Mouse (Mus musculus) left cerebral cortex, adult 18-20 months (tissue): ENCODE measurements around the gene Ankrd13c. TPM values are rescaled to one million over a fixed set of nuclear protein-coding genes. Genes with fewer than 3 reads are reported as not detected.

ENCODE experiments used
- total RNA-seq, 2 experiments: library from RNA; stranded (reverse); gene quantifications; 2 replicates each; pipeline ENCODE4 v1.2.3; 2021

The Ankrd13c gene
- total RNA-seq, 2 experiments from 2014 or later = 89.5 to 97.5 TPM

Other genes with a start within 250 kb of the Ankrd13c start
- gene Cth, start 22.2 kb upstream of the Ankrd13c start, total RNA-seq = 1 to 10 TPM; 3.2 to 4.7 TPM
- 100 to 1,000 TPM; 152 TPM for gene Srsf11, start 89.4 kb downstream of the Ankrd13c start, total RNA-seq
- gene Lrrc40, start 89.4 kb downstream of the Ankrd13c start, total RNA-seq = 10 to 100 TPM; 30.1 to 32.9 TPM